Mouse (Mus musculus) retina, embryonic 14.5 days (tissue): ENCODE measurements around the gene Aff3.

Experiments
- DNase-seq: peaks from one replicate; pipeline ENCODE4 v3.0.0-alpha.2; 2015; ENCODE audit warnings: low spot score

Aff3 gene

GRCm38 (mm10) chr1:38601802-38602508 is 62.8 kb downstream of the Aff3 start:
- DNase-seq, result no peak

DNA sequence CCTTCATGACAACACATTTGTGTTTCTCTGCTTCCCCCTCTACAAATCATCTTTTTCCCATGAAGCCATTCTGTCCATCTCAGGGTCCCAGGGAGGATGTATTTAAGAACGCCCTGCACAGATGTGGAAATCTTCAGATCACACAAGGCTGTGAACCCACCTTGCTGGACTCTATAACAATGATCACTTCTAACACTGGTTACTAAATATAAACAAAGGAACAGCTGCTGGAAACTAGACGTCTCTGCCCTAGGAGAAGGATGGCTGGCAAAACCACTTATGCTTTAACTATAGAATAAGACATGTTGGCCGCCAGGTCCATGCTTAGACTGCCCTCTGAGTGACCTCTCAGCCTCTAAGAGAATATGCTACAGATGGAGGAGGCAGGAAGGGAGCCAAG is 69.4 kb downstream of the Aff3 start:
- no peak for DNase-seq

DNA sequence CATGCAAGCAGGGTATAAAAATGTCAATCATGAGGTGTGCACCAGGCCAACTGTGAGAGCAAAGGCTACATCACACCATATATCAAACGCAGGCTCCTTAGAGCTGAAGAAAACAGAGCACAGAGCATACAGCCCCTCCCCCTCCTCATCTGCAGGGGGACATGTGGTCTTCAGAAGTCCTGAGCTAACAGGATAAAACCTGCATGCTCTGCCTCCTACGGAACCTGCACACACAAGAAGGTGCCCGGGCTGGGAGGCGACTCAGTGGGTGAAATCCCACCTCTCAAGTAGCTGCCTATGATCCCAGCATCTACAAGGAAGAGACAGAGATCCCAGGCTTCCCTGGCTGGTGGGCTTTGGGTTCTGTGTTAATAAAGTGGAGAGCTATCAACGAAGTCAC is 70.0 kb downstream of the Aff3 start:
- DNase-seq, result no peak

DNA sequence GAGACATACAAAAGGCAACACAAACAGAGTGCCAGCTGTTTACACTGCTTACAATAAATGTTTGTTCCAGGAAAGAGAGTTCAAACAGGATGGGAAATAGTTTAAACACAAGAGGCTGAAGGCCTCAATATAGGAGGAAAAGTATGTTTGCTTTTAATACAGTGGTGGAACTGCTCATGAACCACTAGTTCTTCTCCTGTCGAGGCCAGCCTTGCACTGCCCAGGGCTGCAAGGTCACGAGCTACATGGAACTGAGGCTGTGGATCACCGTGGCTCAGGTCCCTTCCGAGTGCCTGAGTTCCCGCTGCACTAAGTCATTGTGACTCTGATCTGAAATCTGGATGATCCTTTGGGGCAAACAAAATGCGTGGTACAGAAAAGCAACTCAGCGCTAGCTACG is 73.6 kb downstream of the Aff3 start:
- DNase-seq, result no peak

GRCm38 (mm10) chr1:38588741-38589140 is 76.0 kb downstream of the Aff3 start:
- no peak for DNase-seq

DNA sequence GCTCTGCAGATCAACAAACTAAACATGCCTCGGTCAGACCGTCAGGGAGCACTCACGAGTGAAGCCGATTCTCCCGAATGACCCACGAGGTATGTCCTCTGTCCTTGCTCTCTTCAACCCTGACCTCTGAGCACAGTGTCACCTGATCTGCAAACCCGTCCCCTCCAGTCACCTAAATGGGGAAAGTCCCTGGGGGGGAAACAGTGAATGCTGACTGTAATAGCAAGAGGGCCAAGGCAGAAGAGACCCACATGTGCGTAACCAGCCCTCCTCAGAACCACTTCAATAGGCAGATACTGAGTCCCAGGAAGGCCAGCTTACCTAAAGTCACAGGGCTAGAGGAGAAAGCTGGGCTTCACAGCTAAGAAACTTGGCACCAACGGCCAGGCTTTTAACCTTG is 82.4 kb downstream of the Aff3 start:
- DNase-seq, result no peak

- no peak for DNase-seq
Measured at GRCm38 (mm10) chr1:38580572-38580971, 84.2 kb downstream of the Aff3 start.

GRCm38 (mm10) chr1:38578339-38578738 is 86.4 kb downstream of the Aff3 start:
- no peak for DNase-seq

DNA sequence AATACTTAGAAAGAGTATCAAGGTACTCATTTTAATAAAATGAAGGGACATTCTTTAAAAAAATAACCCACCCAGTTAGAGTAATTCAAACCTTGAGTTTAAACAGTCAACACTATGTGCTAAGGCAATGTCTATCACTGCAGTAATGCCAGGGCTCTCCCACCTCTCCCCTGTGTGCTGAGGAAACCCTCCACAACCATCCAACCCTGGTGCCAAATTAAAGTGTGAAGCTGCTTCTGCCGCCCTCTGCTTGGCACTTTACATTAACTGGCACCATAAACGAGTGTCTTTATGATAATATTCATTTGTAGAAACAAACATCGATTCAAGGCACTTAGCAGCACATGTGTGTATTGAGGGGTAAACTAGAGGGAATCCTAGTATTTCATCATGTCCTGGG is 97.0 kb downstream of the Aff3 start:
- DNase-seq, result no peak

- DNase-seq, result no peak
Measured at GRCm38 (mm10) chr1:38566101-38566678, 98.6 kb downstream of the Aff3 start.

DNA sequence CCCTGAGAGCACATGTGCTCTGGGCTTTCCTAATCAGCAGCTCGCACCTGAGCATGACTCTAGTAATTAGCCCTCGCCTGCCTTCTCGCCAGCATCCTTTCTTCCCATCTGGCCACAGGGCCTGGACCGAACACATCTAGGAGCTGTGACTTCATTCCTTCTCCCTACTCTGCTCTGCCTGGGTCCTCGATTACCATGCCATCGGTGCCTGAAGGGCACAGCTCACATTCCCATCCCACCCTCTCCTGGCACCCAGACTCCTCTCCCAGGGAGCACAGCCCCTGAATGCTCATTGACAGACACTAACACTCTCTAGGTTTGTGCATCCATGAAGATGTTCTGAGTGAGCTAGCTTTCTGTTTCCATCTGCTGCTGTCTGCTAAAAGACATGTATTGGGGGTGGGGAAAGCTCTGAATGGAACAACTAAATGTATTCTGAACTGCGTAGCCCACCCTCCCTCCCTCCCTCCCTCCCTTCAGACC is 99.4 kb downstream of the Aff3 start:
- no peak for DNase-seq

GRCm38 (mm10) chr1:38562397-38563199 is 102.2 kb downstream of the Aff3 start:
- no peak for DNase-seq

GRCm38 (mm10) chr1:38561331-38561730 is 103.4 kb downstream of the Aff3 start:
- DNase-seq, result no peak

- no peak for DNase-seq
Measured at GRCm38 (mm10) chr1:38560666-38561065, 104.1 kb downstream of the Aff3 start.

GRCm38 (mm10) chr1:38557615-38558014 is 107.1 kb downstream of the Aff3 start:
- DNase-seq, result no peak

GRCm38 (mm10) chr1:38554546-38554945 is 110.2 kb downstream of the Aff3 start:
- no peak for DNase-seq

GRCm38 (mm10) chr1:38553090-38553489 is 111.7 kb downstream of the Aff3 start:
- no peak for DNase-seq

- no peak for DNase-seq
Measured at GRCm38 (mm10) chr1:38550579-38550978, 114.2 kb downstream of the Aff3 start.

- DNase-seq, result no peak
Measured at GRCm38 (mm10) chr1:38548671-38549661, 115.8 kb downstream of the Aff3 start.

DNA sequence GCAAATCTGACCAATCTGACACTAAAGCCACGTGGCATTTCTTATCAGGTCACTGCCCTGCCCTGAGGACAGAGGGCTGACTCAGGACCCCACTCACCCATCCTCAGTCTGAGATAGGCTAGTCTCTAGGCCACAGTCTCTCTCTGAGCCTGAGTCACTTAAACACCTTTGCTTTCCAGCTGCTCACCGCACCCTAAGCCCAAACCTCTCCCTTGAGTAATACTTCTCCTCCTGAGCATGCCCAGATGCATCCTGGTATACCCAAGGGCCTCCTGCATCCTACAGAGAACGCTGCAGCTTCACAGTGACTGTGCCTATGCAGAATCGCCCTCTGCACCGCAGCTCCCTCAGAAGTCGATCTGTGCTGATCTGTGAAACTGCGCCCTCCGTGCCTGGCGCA is 117.1 kb downstream of the Aff3 start:
- no peak for DNase-seq

DNA sequence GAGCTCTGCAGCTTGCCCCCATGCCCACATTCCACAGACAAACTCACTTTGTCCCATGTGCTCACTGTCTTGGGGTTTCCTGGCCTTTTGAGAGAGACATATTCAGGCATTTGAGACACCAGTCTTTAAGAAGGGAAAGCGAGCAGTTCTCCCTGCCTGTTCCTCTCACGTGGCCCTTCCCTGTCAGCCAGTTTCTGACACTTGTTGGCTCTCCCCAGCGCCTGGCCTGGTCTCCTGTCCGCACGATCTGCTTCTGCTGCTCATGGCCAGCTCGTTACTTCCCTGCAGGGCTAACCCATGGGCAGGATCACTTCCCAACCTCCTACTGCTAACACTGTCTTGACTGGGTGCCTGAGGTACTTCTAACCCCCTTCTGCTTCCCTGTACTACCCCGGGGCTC is 118.1 kb downstream of the Aff3 start:
- no peak for DNase-seq
